Mouse (Mus musculus) limb, embryonic 14.5 days (tissue): ENCODE measurements around the gene Zfp277. TPM values are rescaled to one million over a fixed set of nuclear protein-coding genes. Genes with fewer than 3 reads are reported as not detected.

Source experiments
- ATAC-seq: fragments of 200-750 bp; cut with Nextera tagmentation; 2 replicates; pipeline ENCODE4 v1.8.0; 2017; ENCODE audit warnings: low read depth, moderate number of reproducible peaks, moderate TSS enrichment; ENCODE audit not compliant: low FRiP score
- DNase-seq: peaks from one replicate; pipeline ENCODE4 v3.0.0-alpha.2; 2015; ENCODE audit warnings: low spot score
- H3K27ac ChIP-seq: fragments of 300-500 bp; sonication (generic); replicated peaks from 2 replicates; pipeline ENCODE4 v1.5.1; 2014; ENCODE audit warnings: low read depth, mild to moderate bottlenecking, low read length, moderate library complexity, mixed read lengths
- H3K27me3 ChIP-seq: fragments of 300-500 bp; sonication (generic); 2 replicates; pipeline ENCODE4 v1.6.1; 2014; ENCODE audit warnings: low read length, mixed read lengths; ENCODE audit not compliant: control insufficient read depth, insufficient read depth
- H3K36me3 ChIP-seq: fragments of 300-500 bp; sonication (generic); 2 replicates; pipeline ENCODE4 v1.6.1; 2014; ENCODE audit warnings: mild to moderate bottlenecking, low read length, moderate library complexity, mixed read lengths; ENCODE audit not compliant: control insufficient read depth, insufficient read depth
- H3K4me1 ChIP-seq: fragments of 300-500 bp; sonication (generic); 2 replicates; pipeline ENCODE4 v1.6.1; 2014; ENCODE audit warnings: antibody characterized with exemption, low read length, mixed read lengths; ENCODE audit not compliant: control insufficient read depth, insufficient read depth
- H3K4me2 ChIP-seq: fragments of 300-500 bp; sonication (generic); replicated peaks from 2 replicates; pipeline ENCODE4 v1.6.1; 2014; ENCODE audit warnings: low read depth, mild to moderate bottlenecking, low read length, moderate library complexity; ENCODE audit not compliant: severe bottlenecking
- H3K4me3 ChIP-seq: fragments of 300-500 bp; sonication (generic); replicated peaks from 2 replicates; pipeline ENCODE4 v1.5.1; 2014; ENCODE audit warnings: low read length
- H3K9ac ChIP-seq: fragments of 300-500 bp; sonication (generic); 2 replicates; pipeline ENCODE4 v1.6.1; 2014; ENCODE audit warnings: mild to moderate bottlenecking, low read depth, low read length, moderate library complexity; ENCODE audit not compliant: severe bottlenecking
- H3K9me3 ChIP-seq: fragments of 300-500 bp; sonication (generic); 2 replicates; pipeline ENCODE4 v1.6.1; 2016; ENCODE audit warnings: low read length; ENCODE audit not compliant: control insufficient read depth
- POLR2A ChIP-seq: fragments of 200-500 bp; IDR thresholded peaks from 2 replicates; pipeline ENCODE4 v1.8.0; 2012; ENCODE audit warnings: inconsistent platforms, mild to moderate bottlenecking, moderate library complexity, borderline replicate concordance; ENCODE audit not compliant: insufficient read depth, insufficient read length; ENCODE audit errors: extremely low read depth
- WGBS: fragments of 180-500 bp; shearing (Covaris S2); extraction: QIAGEN DNeasy Blood & Tissue Kit; methylation state at CpG from one replicate; pipeline ENCODE4 v1.1.7; 2014; 5-methylcytosine and 5-hydroxymethylcytosine counted together
- polyA plus RNA-seq, 2 experiments: library from polyadenylated mRNA; depleted of rRNA in 1 of 2; stranded (reverse) in 1 of 2; unstranded in 1 of 2; fragments of >200 nt; fragmentation: Nextera tagmentation in 1 of 2; extraction: Ambion mirVana in 1 of 2; gene quantifications; 2 replicates each; pipeline versions ENCODE4 v1.2.1 to v1.2.3; 2012 to 2014

Zfp277 gene
- polyA plus RNA-seq, 2 experiments = 22.0 to 40.7 TPM

DNA sequence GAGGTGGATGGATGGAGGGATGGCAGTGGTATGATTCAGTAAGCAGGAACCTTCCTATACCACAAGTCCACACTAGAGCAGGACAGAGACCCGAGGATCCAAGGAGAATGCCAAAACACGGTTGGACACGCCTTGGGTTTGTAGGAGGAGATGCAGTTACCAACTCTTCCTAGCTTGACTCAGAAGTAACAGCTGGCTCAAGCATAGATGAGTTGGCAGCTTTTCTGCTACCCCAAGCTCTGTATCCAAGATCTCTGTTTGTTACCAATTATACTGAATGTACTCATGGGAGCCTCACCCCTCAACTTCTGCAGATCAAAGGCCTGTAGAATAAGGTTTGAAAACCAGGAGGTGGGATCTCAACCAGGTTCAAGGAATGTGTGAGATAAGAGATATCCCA lies 114.2 kb downstream of the Zfp277 start:
- 0 out of 2 replicates have a peak, but pooled peaks cover 4% of the 10 kb centered on the region for H3K36me3 ChIP-seq
- ATAC-seq (no peak), DNase-seq (no peak)
- no peak overlapping the region for H3K27ac ChIP-seq
- peaks cover 7% of the 10 kb centered on the region; the same call in 1 of the 2 replicates for H3K4me1 ChIP-seq
- no peaks in the 10 kb centered on the region for H3K27me3 ChIP-seq
- no peak for TF ChIP-seq POLR2A
- no peaks in the 10 kb centered on the region for H3K9me3 ChIP-seq
- no peak overlapping the region for H3K4me3 ChIP-seq
- no peak overlapping the region for H3K9ac ChIP-seq
- H3K4me2 ChIP-seq = no peak overlapping the region
- 90% methylated on average over 3 of the region's 3 CpGs for WGBS

DNA sequence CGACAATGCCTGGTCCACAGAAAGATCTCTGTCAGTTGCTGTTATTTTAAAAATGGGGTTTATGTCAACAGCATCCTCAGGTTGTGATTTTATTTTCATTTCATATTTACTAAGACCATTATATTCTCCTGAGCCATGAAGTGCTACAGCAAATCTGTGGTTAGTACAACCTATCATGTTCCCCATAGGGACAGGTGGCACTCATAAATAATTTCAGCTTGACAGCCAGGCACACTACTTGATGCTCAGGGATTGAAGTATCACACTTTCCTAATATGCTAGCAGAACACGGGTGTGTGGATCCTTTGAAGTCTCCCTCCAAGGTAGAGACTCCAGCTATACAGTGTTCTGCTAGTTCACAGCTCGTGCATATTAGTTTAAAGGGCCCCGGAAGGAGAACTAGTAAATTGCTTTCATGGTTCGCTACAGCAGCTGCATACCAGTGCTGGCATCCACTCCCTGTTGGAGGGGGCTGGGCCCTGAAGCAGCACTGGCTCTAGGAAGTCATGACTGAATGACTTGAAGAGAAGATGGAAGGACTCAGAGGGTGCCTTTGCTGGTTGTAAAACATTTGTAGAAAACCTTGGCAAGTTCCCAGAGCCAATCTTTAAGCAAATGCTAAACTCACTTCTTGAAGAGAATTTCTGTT lies 118.6 kb downstream of the Zfp277 start:
- Histone ChIP-seq H3K4me3 (no peak overlapping the region), H3K4me1 (peaks cover 7% of the 10 kb centered on the region; the same call in 1 of the 2 replicates), H3K27ac (no peak overlapping the region), H3K4me2 (no peak overlapping the region), H3K36me3 (0 out of 2 replicates have a peak, but pooled peaks cover 4% of the 10 kb centered on the region), H3K9ac (no peak overlapping the region), H3K9me3 (no peaks in the 10 kb centered on the region), H3K27me3 (no peaks in the 10 kb centered on the region)
- ATAC-seq (peak; percentile 79), DNase-seq (peak; percentile 62)
- WGBS = 30% methylated on average over 5 of the region's 5 CpGs
- no peak for TF ChIP-seq POLR2A

GRCm38 (mm10) chr12:40325582-40325981 lies 120.1 kb downstream of the Zfp277 start:
- WGBS = 80% methylated on average over 5 of the region's 5 CpGs
- no peak overlapping the region for H3K4me2 ChIP-seq
- DNase-seq = no peak
- ATAC-seq = no peak
- no peak overlapping the region for H3K4me3 ChIP-seq
- H3K9ac ChIP-seq = no peak overlapping the region
- TF ChIP-seq POLR2A = no peak
- H3K9me3 ChIP-seq = no peaks in the 10 kb centered on the region
- no peaks in the 10 kb centered on the region for H3K27me3 ChIP-seq
- H3K4me1 ChIP-seq = peaks cover 7% of the 10 kb centered on the region; the same call in 1 of the 2 replicates
- no peak overlapping the region for H3K27ac ChIP-seq
- 0 out of 2 replicates have a peak, but pooled peaks cover 4% of the 10 kb centered on the region for H3K36me3 ChIP-seq

DNA sequence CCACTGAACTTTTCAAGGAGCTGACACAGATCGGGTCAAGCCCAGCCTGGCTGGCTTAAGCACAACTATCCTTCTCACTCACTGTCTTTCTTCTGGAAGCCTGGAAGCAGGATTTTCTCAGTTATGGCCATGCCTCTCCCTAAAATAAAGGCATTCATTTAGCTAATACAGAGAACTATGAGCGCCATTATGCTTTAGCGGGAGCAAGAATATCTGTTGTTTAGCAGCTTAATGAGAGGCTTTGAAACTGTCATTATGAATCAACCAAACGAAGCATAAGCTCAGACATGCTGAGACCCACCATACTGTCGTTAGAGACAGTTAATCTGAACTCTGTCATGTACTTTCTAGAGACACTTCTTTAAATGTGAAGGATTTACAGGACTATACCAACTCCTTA lies 120.9 kb downstream of the Zfp277 start:
- 51% methylated on average over 5 of the region's 5 CpGs for WGBS
- ATAC-seq (no peak), DNase-seq (no peak)
- Histone ChIP-seq H3K4me3 (no peak overlapping the region), H3K4me2 (no peak overlapping the region), H3K36me3 (0 out of 2 replicates have a peak, but pooled peaks cover 4% of the 10 kb centered on the region), H3K9me3 (no peaks in the 10 kb centered on the region), H3K9ac (no peak overlapping the region), H3K27ac (no peak overlapping the region), H3K4me1 (peaks cover 7% of the 10 kb centered on the region; the same call in 1 of the 2 replicates), H3K27me3 (no peaks in the 10 kb centered on the region)
- no peak for TF ChIP-seq POLR2A

GRCm38 (mm10) chr12:40315146-40315545 lies 130.6 kb downstream of the Zfp277 start:
- H3K9me3 ChIP-seq = no peaks in the 10 kb centered on the region; the same call in 1 of the 2 replicates
- TF ChIP-seq POLR2A = no peak
- no peak overlapping the region for H3K4me2 ChIP-seq
- no peak overlapping the region for H3K27ac ChIP-seq
- no peak overlapping the region for H3K4me3 ChIP-seq
- H3K9ac ChIP-seq = no peak overlapping the region
- 0 out of 2 replicates have a peak, but pooled peaks cover 7% of the 10 kb centered on the region for H3K36me3 ChIP-seq
- ATAC-seq (no peak), DNase-seq (no peak)
- no peaks in the 10 kb centered on the region for H3K27me3 ChIP-seq
- WGBS = 90% methylated on average over 2 of the region's 2 CpGs
- no peaks in the 10 kb centered on the region for H3K4me1 ChIP-seq
